Mouse (Mus musculus): ENCODE results near the gene Tmem106a.

Gene Tmem106a

DNA sequence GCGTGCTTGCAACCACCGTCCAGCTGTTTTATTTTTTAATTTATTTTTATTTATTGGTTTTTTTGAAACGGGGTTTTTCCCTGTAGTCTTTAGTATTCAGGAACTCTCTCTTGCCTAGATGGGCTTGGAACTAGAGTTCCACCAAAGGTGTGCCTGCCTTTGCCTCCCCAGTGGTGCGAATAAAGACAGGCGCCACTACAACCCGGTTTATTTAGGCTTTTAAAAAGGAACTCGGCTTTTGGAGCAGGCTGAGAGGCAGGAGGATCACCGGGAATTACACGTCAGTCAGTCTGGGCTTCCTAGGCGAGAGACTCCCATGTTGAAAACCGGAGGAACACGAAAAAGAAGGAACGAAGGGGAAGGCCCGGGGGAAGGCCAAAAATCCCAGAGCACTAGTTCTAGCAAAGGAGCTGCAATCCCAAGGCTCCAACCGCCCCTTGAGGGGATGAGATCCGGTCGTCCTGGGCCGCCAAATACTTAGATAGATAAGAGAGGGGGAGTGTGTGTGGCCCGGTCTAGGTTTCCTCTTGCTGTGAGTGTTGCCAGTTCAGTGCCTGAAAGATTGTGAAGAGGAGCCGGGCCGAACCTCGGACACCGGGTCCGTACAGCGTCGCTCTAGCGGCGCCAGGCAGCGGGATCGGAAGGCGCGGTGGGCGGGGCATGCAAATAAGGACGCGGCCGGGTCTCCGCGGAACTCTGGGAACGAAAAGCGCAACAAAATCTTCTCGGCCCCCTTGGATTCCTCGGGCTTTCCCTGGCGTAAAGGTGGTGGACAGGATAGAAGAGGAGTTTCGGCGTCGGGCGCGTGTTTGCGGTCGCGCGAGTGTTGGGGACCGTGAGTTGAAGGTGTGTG is 59.0 kb downstream of the Tmem106a start:
- DNase-seq (ENCODE audit: low spot score in 2 of 2) = peak; percentile 76 to 79
